Mouse (Mus musculus): Measurements from ENCODE around the gene Zfp618.

Zfp618 gene

DNA sequence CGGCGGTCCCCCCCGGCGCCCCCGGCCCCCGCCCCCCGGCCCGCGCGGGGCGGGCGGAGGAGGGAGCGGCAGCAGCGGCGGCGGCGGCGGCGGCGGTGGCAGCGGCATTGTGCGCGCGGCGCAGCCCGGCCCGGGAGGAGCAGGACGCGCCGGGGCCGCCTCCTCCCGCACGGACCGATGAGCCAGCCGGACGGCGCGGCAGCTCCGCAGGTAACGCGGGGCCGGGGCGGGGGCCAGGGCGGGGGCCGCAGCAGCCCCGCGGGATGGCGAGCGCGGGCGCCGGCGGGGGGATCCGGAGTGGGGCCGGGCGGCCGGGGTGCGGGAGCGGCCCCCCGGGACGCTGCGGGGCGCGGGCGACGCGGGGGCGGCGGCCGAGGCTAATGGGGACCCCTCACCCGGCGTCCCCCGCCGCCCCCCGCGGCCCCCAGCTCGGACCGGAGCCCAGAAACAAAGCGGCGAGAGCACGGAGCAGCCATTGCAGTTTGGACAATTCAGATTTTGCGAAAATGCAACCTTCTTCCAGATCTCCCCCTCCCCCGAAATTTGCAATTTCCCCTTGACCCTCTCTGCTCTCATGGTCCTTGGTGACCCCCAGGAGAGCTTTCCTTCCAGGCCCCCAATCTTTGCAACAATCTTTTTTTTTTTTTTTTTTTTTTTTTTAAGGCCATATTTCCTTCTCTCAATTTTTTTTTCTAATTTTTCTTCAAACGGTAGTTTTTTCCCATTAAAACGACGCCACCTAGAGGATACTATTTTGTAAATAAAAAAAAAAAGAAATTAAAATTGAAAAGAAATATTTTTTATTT, at the start of gene Zfp618:
Gene Zfp618 (plus strand): TSS at position 77 of the 806 bp plus-strand sequence.
- Histone ChIP-seq H3K9me3 (ENCODE audit: low read length) (no peaks in the 10 kb centered on the region), H3K36me3 (ENCODE audit: insufficient read depth, low read length) (no peaks in the 10 kb centered on the region), H3K4me3 (replicated peaks; ENCODE audit: low read length) (peak within 1 kb of the TSS; percentile 83), H3K27me3 (ENCODE audit: insufficient read depth, low read length) (peaks cover 22% of the 10 kb centered on the region), H3K4me1 (replicated peaks; ENCODE audit: low read depth, low read length) (no peaks in the 10 kb centered on the region)
- TF ChIP-seq CTCF (conservative IDR thresholded peaks at IDR 0.05; ENCODE audit: low read length) (no peak), POU5F1 (IDR thresholded peaks at IDR 0.05; ENCODE audit: borderline replicate concordance, low read length) (no peak), NANOG (IDR thresholded peaks at IDR 0.05; ENCODE audit: borderline replicate concordance, low read length) (no peak)

GRCm38 (mm10) chr4:62917056-62917455, 48.3 kb upstream of the Zfp618 start:
- Histone ChIP-seq H3K4me3 (replicated peaks; ENCODE audit: low read length) (no peak overlapping the region), H3K4me1 (replicated peaks; ENCODE audit: low read depth, low read length) (no peaks in the 10 kb centered on the region), H3K27me3 (ENCODE audit: insufficient read depth, low read length) (no peaks in the 10 kb centered on the region), H3K36me3 (ENCODE audit: insufficient read depth, low read length) (no peaks in the 10 kb centered on the region), H3K9me3 (ENCODE audit: low read length) (peaks cover 35% of the 10 kb centered on the region)
- no peak for TF ChIP-seq CTCF (conservative IDR thresholded peaks at IDR 0.05; ENCODE audit: low read length)
- TF ChIP-seq NANOG (IDR thresholded peaks at IDR 0.05; ENCODE audit: borderline replicate concordance, low read length) = no peak
- no peak for TF ChIP-seq POU5F1 (IDR thresholded peaks at IDR 0.05; ENCODE audit: borderline replicate concordance, low read length)

DNA sequence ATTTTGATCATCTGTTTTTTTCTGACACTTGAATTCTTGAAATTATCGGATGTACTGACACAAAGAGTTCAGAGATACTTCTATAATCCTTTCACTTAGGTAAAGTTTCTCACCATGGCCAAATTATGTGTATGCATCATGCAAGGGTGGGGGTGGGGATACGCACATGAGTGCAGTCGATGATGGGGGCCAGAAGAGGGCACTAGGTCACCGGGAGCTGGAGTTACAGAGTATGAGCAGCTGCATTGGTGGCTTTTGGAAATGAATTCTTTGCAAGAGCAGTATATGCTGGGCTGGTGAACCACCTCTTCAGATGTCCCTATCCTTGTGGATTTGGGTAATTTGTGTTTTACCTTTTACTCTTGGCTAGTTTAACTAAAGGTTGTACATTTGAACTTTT, 31.6 kb upstream of the Zfp618 start:
- Histone ChIP-seq H3K4me1 (replicated peaks; ENCODE audit: low read depth, low read length) (no peaks in the 10 kb centered on the region), H3K27me3 (ENCODE audit: insufficient read depth, low read length) (no peaks in the 10 kb centered on the region), H3K9me3 (ENCODE audit: low read length) (no peaks in the 10 kb centered on the region; the same call in 1 of the 2 replicates), H3K36me3 (ENCODE audit: insufficient read depth, low read length) (no peaks in the 10 kb centered on the region), H3K4me3 (replicated peaks; ENCODE audit: low read length) (no peak overlapping the region)
- TF ChIP-seq NANOG (IDR thresholded peaks at IDR 0.05; ENCODE audit: borderline replicate concordance, low read length) (no peak), CTCF (conservative IDR thresholded peaks at IDR 0.05; ENCODE audit: low read length) (no peak; the same call in 1 of the 2 replicates), POU5F1 (IDR thresholded peaks at IDR 0.05; ENCODE audit: borderline replicate concordance, low read length) (no peak)

DNA sequence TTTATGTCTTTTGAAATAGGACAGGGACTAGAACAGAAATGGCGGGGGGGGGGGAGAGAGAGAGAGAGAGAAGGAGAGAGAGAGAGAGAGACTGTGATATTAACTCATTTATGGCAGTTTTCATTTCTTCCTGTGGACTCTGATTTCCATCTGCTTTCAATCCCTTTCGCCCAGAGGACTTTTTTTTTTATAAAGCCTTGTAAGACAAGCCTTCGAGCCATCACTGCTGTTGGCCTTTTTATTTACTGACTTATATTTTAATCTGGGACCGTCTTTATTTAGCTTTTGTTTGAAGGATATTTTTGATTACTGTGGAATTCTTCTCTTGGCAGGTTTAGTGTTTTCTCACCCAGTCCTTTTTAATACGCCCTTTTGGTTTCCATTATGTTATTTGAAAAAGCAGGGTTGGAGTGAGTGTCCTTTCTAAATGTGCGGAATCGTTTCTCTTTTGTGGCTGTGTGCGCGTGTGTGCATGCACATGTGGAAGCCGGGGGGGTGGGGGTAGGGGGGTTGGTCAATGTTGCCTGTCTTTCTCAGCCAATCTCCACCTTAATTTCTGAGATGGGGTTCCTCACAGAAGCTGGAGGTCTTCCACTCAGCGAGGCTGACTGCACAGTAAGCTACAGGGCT, 29.7 kb upstream of the Zfp618 start:
- Histone ChIP-seq H3K4me1 (replicated peaks; ENCODE audit: low read depth, low read length) (no peaks in the 10 kb centered on the region), H3K27me3 (ENCODE audit: insufficient read depth, low read length) (no peaks in the 10 kb centered on the region), H3K4me3 (replicated peaks; ENCODE audit: low read length) (no peak overlapping the region), H3K9me3 (ENCODE audit: low read length) (no peaks in the 10 kb centered on the region; the same call in 1 of the 2 replicates), H3K36me3 (ENCODE audit: insufficient read depth, low read length) (no peaks in the 10 kb centered on the region)
- no peak for TF ChIP-seq CTCF (conservative IDR thresholded peaks at IDR 0.05; ENCODE audit: low read length)
- no peak for TF ChIP-seq NANOG (IDR thresholded peaks at IDR 0.05; ENCODE audit: borderline replicate concordance, low read length)
- no peak for TF ChIP-seq POU5F1 (IDR thresholded peaks at IDR 0.05; ENCODE audit: borderline replicate concordance, low read length)

DNA sequence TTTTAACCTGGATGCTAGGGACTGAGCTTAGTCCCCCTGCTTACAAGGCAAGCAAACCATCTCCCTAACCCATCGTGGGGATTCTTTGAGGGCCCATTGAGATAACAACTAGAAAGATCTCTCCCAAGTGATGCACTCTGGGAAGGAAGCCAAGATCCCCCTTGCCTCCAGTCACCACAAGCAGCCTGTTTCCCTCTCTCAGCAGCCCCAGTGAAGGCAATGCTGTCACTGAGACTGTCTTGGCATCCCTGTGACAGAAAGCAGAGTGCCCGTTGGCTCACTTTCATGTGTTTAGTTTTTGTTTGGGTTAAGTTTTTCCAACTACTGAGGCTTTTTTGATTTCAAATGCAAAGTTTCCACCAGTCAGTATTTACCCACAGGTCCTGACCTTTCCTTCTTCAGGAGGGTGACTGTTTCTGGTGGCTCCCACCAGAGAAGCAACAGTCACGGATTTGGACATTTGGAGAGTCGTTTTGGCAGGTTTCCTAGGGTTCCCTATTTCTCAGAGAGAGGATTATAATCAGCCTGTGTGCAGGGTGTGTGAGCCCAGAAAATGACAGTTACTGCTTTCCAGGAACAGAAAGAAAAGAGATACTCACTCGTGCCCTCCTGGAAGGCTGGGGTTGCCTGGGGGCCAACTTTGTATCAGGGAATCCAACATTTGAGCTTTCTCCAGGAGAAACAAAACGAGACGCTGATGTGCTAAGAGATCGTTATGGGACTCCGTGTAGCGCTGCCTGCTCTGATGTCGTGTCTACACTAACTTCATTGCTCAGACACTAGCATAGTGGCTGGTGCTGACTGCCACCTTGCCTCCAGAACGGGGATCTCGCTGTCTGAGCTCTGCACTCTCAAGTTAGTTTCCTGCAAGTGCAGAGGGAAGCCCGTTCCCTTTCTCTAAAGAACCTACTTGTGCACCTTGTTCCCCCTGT, 23.1 kb upstream of the Zfp618 start:
- Histone ChIP-seq H3K9me3 (ENCODE audit: low read length) (no peaks in the 10 kb centered on the region), H3K4me3 (replicated peaks; ENCODE audit: low read length) (no peak overlapping the region), H3K4me1 (replicated peaks; ENCODE audit: low read depth, low read length) (no peaks in the 10 kb centered on the region; the same call in 1 of the 2 replicates), H3K27me3 (ENCODE audit: insufficient read depth, low read length) (no peaks in the 10 kb centered on the region), H3K36me3 (ENCODE audit: insufficient read depth, low read length) (no peaks in the 10 kb centered on the region)
- TF ChIP-seq CTCF (conservative IDR thresholded peaks at IDR 0.05; ENCODE audit: low read length) (no peak), POU5F1 (IDR thresholded peaks at IDR 0.05; ENCODE audit: borderline replicate concordance, low read length) (no peak), NANOG (IDR thresholded peaks at IDR 0.05; ENCODE audit: borderline replicate concordance, low read length) (no peak)

DNA sequence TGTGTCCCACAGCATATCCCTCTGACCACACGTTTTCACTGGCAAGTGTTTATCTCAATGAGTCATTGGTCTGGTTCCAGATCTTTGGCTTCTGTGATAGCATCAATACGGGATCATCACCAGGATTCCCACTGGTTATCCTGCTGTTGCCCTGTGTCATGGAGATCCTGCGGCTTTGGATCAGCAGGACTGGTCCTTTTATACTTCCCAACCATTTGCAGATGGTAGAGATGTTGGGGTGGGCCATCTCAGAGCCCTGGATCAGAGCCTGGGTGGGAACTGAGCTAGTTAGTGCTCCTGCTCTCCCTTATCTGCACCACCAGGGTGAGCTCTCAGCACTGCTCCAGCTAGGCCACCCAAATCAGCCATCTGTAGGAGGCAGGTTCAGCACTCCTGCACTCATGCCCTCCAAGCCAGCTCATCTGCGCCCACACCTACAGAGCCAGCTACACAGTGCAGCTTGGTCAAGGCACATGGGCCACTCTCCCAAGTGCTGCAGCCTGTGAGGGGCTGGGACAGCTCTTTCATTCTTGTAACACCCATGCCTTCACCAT, 21.0 kb upstream of the Zfp618 start:
- no peaks in the 10 kb centered on the region for H3K27me3 ChIP-seq (ENCODE audit: insufficient read depth, low read length)
- H3K36me3 ChIP-seq (ENCODE audit: insufficient read depth, low read length) = no peaks in the 10 kb centered on the region
- H3K9me3 ChIP-seq (ENCODE audit: low read length) = no peaks in the 10 kb centered on the region
- TF ChIP-seq POU5F1 (IDR thresholded peaks at IDR 0.05; ENCODE audit: borderline replicate concordance, low read length) (no peak), NANOG (IDR thresholded peaks at IDR 0.05; ENCODE audit: borderline replicate concordance, low read length) (no peak), CTCF (conservative IDR thresholded peaks at IDR 0.05; ENCODE audit: low read length) (no peak)
- H3K4me1 ChIP-seq (replicated peaks; ENCODE audit: low read depth, low read length) = no peaks in the 10 kb centered on the region; the same call in 1 of the 2 replicates
- no peak overlapping the region for H3K4me3 ChIP-seq (replicated peaks; ENCODE audit: low read length)

DNA sequence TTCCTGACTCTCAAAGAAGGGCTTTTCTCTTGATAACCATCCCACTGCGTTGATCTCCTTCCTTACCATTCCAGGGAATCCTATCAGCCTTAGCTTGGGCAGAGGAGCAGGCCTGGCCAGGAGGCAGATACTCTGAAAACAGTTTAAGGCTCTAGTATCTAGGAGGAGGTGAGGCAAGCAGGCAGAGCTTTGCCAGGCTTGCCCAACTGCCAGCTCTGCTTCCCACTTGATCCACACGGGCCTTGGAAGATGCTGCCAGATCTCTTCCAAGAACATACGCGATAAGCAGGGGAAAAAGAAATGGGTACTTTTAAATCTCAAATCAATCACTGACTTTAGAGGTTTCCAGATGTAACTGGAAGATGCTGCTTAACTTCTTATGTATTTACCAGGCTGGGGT, 1.6 kb upstream of the Zfp618 start:
- peaks cover 22% of the 10 kb centered on the region for H3K27me3 ChIP-seq (ENCODE audit: insufficient read depth, low read length)
- TF ChIP-seq POU5F1 (IDR thresholded peaks at IDR 0.05; ENCODE audit: borderline replicate concordance, low read length) (no peak), CTCF (conservative IDR thresholded peaks at IDR 0.05; ENCODE audit: low read length) (no peak), NANOG (IDR thresholded peaks at IDR 0.05; ENCODE audit: borderline replicate concordance, low read length) (no peak)
- no peaks in the 10 kb centered on the region for H3K9me3 ChIP-seq (ENCODE audit: low read length)
- H3K36me3 ChIP-seq (ENCODE audit: insufficient read depth, low read length) = no peaks in the 10 kb centered on the region
- H3K4me3 ChIP-seq (replicated peaks; ENCODE audit: low read length) = no peak overlapping the region
- H3K4me1 ChIP-seq (replicated peaks; ENCODE audit: low read depth, low read length) = no peaks in the 10 kb centered on the region
